Mouse (Mus musculus) mouse embryonic stem cell (cell line): Measurements from ENCODE around the gene Pts.

Source experiments
- in situ Hi-C, 2 experiments: fragments of 300-500 bp; cut with MboI; formaldehyde crosslinking; loops; 1 replicate in 1 of 2; 3 replicates in 1 of 2; pipeline ENCODE4 v1.14.3; 2019 to 2020; ENCODE audit warnings: low sequenced_read_pairs in 2 of 2, low pct_unique_long_range_greater_than_20kb in 1 of 2, mixed read lengths in 1 of 2; ENCODE audit not compliant: unreplicated experiment in 1 of 2

The Pts gene

GRCm38 (mm10) chr9:50497536-50497935, 31.0 kb downstream of the Pts start:
- in situ Hi-C loops = no loop called here

- in situ Hi-C loops = no loop called here
Observed at GRCm38 (mm10) chr9:50497076-50497475, 31.4 kb downstream of the Pts start.

GRCm38 (mm10) chr9:50496546-50496945, 32.0 kb downstream of the Pts start:
- in situ Hi-C loops = no loop called here

GRCm38 (mm10) chr9:50496151-50496505, 32.4 kb downstream of the Pts start:
- in situ Hi-C loops = no loop called here

- in situ Hi-C loops = no loop called here
Observed at GRCm38 (mm10) chr9:50495405-50496150, 32.9 kb downstream of the Pts start.

GRCm38 (mm10) chr9:50494311-50494710, 34.2 kb downstream of the Pts start, which contains the start of gene Plet1:
Gene Plet1, plus strand, starts transcription at chr9:50494525.
- in situ Hi-C loops = no loop called here

GRCm38 (mm10) chr9:50493777-50494176, 34.7 kb downstream of the Pts start:
- in situ Hi-C loops = no loop called here

GRCm38 (mm10) chr9:50491531-50492045, 36.9 kb downstream of the Pts start:
- in situ Hi-C loops = no loop called here

- in situ Hi-C loops = no loop called here
Observed at GRCm38 (mm10) chr9:50490836-50491235, 37.7 kb downstream of the Pts start.

- in situ Hi-C loops = no loop called here
Observed at GRCm38 (mm10) chr9:50485521-50485920, 43.0 kb downstream of the Pts start.

- in situ Hi-C loops = no loop called here
Observed at GRCm38 (mm10) chr9:50482743-50483142, 45.8 kb downstream of the Pts start.

GRCm38 (mm10) chr9:50479476-50479875, 49.0 kb downstream of the Pts start:
- in situ Hi-C loops = loop anchor here in 1 of 2 experiments (10.0 kb wide), 1 partner anchor 45 kb away; the partner anchor contains the start of gene Pts

- in situ Hi-C loops = loop anchor here in 1 of 2 experiments (10.0 kb wide), 1 partner anchor 46 kb away; the partner anchor contains the start of gene Pts
Observed at GRCm38 (mm10) chr9:50478826-50479225, 49.7 kb downstream of the Pts start.

- in situ Hi-C loops = loop anchor here in 1 of 2 experiments (10.0 kb wide), 1 partner anchor 48 kb away; the partner anchor contains the start of gene Pts
Observed at GRCm38 (mm10) chr9:50477270-50477669, 51.3 kb downstream of the Pts start.

- in situ Hi-C loops = loop anchor here in 1 of 2 experiments (10.0 kb wide), 1 partner anchor 48 kb away; the partner anchor contains the start of gene Pts
Observed at GRCm38 (mm10) chr9:50476651-50477050, 51.9 kb downstream of the Pts start.

GRCm38 (mm10) chr9:50475745-50476144, 52.8 kb downstream of the Pts start:
- in situ Hi-C loops = loop anchor here in 1 of 2 experiments (10.0 kb wide), 1 partner anchor 49 kb away; the partner anchor contains the start of gene Pts

- in situ Hi-C loops = loop anchor here in 1 of 2 experiments (10.0 kb wide), 1 partner anchor 49 kb away; the partner anchor contains the start of gene Pts
Observed at GRCm38 (mm10) chr9:50475318-50475717, 53.2 kb downstream of the Pts start.
